Mouse (Mus musculus) heart, adult 2 months (tissue): Measurements from ENCODE around the gene Bend3.
A peak's percentile ranks its signal among the peaks of the same experiment; 100 is the strongest.

Experiments used
- CTCF ChIP-seq: fragments of 200-600 bp; IDR thresholded peaks from 2 replicates; pipeline ENCODE4 v1.8.1; 2022; ENCODE audit warnings: antibody characterized with exemption, mild to moderate bottlenecking, moderate library complexity
- EP300 ChIP-seq: fragments of 200-500 bp; IDR thresholded peaks from 2 replicates; pipeline ENCODE4 v1.6.1; 2011; ENCODE audit warnings: low read depth, low read length, control low read depth; ENCODE audit not compliant: insufficient read depth
- POLR2A ChIP-seq: fragments of 200-500 bp; IDR thresholded peaks from 2 replicates; pipeline ENCODE4 v1.6.1; 2011; ENCODE audit warnings: mild to moderate bottlenecking, low read depth, low read length, control low read depth; ENCODE audit not compliant: insufficient read depth

DNA sequence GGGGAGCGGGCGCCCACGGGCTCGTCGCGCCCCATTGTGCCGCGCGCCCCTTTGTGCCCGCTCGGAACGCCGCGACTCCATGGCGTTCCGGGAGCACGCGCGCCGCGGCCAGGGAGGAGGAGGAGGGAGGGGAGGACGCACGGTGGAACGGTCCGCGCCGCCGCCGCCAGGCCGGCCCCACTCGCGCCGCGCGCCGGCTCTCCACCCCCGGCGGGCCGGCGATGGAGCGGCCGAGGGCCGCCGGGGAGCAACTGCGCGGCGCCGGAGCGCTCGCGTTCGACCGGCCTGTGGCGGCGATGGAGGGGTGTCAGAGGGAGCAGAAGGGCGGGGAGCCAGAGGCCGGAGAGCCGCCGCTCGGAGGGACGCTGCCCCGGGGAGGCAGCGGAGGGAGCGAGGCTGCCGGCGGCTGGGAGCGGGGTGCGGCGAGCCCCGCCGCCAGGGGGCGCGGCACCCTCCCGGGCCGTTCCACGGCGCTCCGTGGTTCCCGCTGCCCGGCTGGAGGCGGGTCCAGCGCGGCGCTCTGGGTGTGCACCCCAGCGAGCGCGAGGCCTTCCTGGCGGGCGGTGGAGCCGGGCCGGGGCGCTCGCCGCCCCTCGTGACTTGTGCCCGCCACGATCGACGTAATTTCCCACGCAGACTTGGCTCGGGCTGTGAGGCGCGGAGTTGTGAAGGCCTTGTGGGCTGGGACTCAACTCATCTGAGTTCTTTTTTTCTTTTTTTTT is 966 bp downstream of the Bend3 start:
- TF ChIP-seq CTCF (peak; percentile 95), EP300 (no peak), POLR2A (peak; percentile 63)
